23 mouse cellular contexts compared by ENCODE assay signal in the genomic region with DNA sequence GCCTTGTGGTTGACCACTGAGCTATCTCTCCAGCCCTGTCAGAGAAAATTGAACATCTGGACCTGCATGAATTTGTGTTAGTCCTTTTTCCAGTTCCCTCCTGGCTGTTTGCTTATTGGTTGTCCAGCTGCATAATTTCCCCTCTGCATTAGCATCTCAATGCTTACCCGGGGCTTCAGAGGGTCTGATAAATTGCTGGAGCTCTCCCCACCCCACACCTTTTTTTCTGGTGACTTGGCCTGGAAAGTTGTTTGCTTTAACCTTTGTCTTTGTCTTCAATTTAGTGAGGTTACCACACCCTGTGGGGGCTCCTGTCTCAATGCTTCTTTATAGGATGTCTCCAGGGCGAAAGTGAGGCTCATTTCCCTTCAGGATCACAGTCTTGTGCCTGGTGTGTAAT. TPM values are rescaled to one million over a fixed set of nuclear protein-coding genes. Genes with fewer than 3 reads are reported as not detected.
DNase-seq lines count a peak whose midpoint lies in the region; ATAC-seq and TF ChIP-seq lines count a peak whose summit lies in the region.
"Had no signal": no experiment of that assay in that cellular context is flagged by ENCODE, and none has a peak within 500 bp of the region (broad histone marks: within the 10 kb centered on the region; RNA-seq: fewer than 3 reads in every experiment).

No protein-coding gene starts in this region.

- TF ChIP-seq POLR2A in brain, embryonic 14.5 days (IDR thresholded peaks at IDR 0.05; ENCODE audit: borderline replicate concordance, extremely low read depth, insufficient read depth, insufficient read length, poor library complexity, severe bottlenecking) = no peak

- no peaks in the 10 kb centered on the region for H3K27me3 ChIP-seq in megakaryocyte, embryonic 14.5 days (replicated peaks)
- no peaks in the 10 kb centered on the region for H3K27me3 ChIP-seq in stomach, embryonic 16.5 days (ENCODE audit: control insufficient read depth, insufficient read depth, low read length)
- H3K27me3 ChIP-seq: heart, embryonic 12.5 days had no signal

- H3K36me3 ChIP-seq in megakaryocyte, embryonic 14.5 days (replicated peaks; ENCODE audit: low read length) = peaks cover 51% of the 10 kb centered on the region
- no peaks in the 10 kb centered on the region for H3K36me3 ChIP-seq in stomach, embryonic 16.5 days (ENCODE audit: control insufficient read depth, insufficient read depth, low read length)
- H3K36me3 ChIP-seq: hindbrain, embryonic 13.5 days had no signal

- peak overlapping the region; percentile 36 for H3K27ac ChIP-seq in stomach, embryonic 16.5 days (ENCODE audit: low read length)
- H3K27ac ChIP-seq: hindbrain, embryonic 13.5 days had no signal

- no peak for ATAC-seq in megakaryocyte, adult 5-6 weeks (ENCODE audit: poor library complexity, severe bottlenecking)
- ATAC-seq in stomach, embryonic 16.5 days (ENCODE audit: insufficient read depth, low FRiP score) = no peak
- ATAC-seq: forebrain, postnatal 0 days had no signal

- no peak overlapping the region for H3K9ac ChIP-seq in stomach, embryonic 16.5 days (ENCODE audit: low read length)
- H3K9ac ChIP-seq: forebrain, postnatal 0 days; heart, embryonic 12.5 days; hindbrain, embryonic 13.5 days had no signal

- DNase-seq in heart, adult 11 months = peak; percentile 68
- DNase-seq in heart, adult 8-10 months (ENCODE audit: low spot score) = no peak
- DNase-seq in brain, embryonic 14.5 days (ENCODE audit: low read depth) = peak; percentile 29
- no peak for DNase-seq in cerebellum, adult 9-10 months
- DNase-seq in frontal cortex, postnatal 36 days (ENCODE audit: low spot score in 2 of 2) = no peak
- DNase-seq: adrenal gland, adult 2 months; cerebellum, adult 8-10 months; forebrain, postnatal 0 days; gastrocnemius, postnatal 25 days; kidney, adult 11 months; kidney, postnatal 10 days; lung, adult 18-20 months; lung, postnatal 4 days; retina, postnatal 1 day; thymus, postnatal 14 days had no signal

- peak overlapping the region; percentile 14 for H3K4me3 ChIP-seq in megakaryocyte, embryonic 14.5 days (replicated peaks)
- H3K4me3 ChIP-seq in stomach, embryonic 16.5 days (replicated peaks; ENCODE audit: low read length) = no peak overlapping the region
- H3K4me3 ChIP-seq: erythroblast, embryonic 14.5 days; heart, embryonic 12.5 days; hindbrain, embryonic 13.5 days had no signal

- no peak overlapping the region for H3K4me2 ChIP-seq in stomach, embryonic 16.5 days (ENCODE audit: low read depth, low read length)
- H3K4me2 ChIP-seq: heart, embryonic 12.5 days; hindbrain, embryonic 13.5 days had no signal

- no peak for TF ChIP-seq CTCF in brain, embryonic 14.5 days (IDR thresholded peaks at IDR 0.05; ENCODE audit: borderline replicate concordance, extremely low read depth, insufficient read depth, insufficient read length)

- 36% methylated on average over 2 of the region's 2 CpGs for WGBS in stomach, embryonic 16.5 days

- peaks cover 96% of the 10 kb centered on the region for H3K4me1 ChIP-seq in megakaryocyte, embryonic 14.5 days
- H3K4me1 ChIP-seq in stomach, embryonic 16.5 days (ENCODE audit: control insufficient read depth, insufficient read depth, low read length) = peaks cover 26% of the 10 kb centered on the region

- H3K9me3 ChIP-seq in megakaryocyte, embryonic 14.5 days = no peaks in the 10 kb centered on the region
- no peaks in the 10 kb centered on the region for H3K9me3 ChIP-seq in stomach, embryonic 16.5 days (replicated peaks; ENCODE audit: control insufficient read depth, low read length)
- H3K9me3 ChIP-seq: heart, embryonic 12.5 days; hindbrain, embryonic 13.5 days had no signal

RNA-seq across cellular contexts. Expression of gene Dennd2c, which starts 24.8 kb away (rescaled TPM):
- total RNA-seq in heart, adult 8-10 months (2022) = 1 to 10 TPM; 1.5 to 1.8 (median 1.7) TPM
- 0.89 and 1.9 TPM in 2 replicates for polyA plus RNA-seq in megakaryocyte, embryonic 14.5 days (2012; ENCODE audit: insufficient read depth, low replicate concordance)
- total RNA-seq in megakaryocyte, adult 5-6 weeks (2015) = 3.4 and 5.0 TPM in 2 replicates
- 5.3 and 6.9 TPM in 2 replicates for total RNA-seq in megakaryocyte, adult 5-6 weeks (2017)
- polyA plus RNA-seq in brain, embryonic 14.5 days (2012; rRNA removed) = 1.0 and 1.5 TPM in 2 replicates
- polyA plus RNA-seq in stomach, embryonic 16.5 days (2015; fragmentation: Nextera tagmentation; extraction: Ambion mirVana) = 9.9 and 11.0 TPM in 2 replicates

RNA-seq across cellular contexts. Expression of gene Bcas2, which starts 44.3 kb away (rescaled TPM):
- 10 to 100 TPM; 42.4 to 55.0 (median 49.6) TPM for total RNA-seq in heart, adult 8-10 months (2022)
- polyA plus RNA-seq in megakaryocyte, embryonic 14.5 days (2012; ENCODE audit: insufficient read depth, low replicate concordance) = 20.7 and 101 TPM in 2 replicates
- total RNA-seq in megakaryocyte, adult 5-6 weeks (2015) = 83.8 and 85.1 TPM in 2 replicates
- 100 and 117 TPM in 2 replicates for total RNA-seq in megakaryocyte, adult 5-6 weeks (2017)
- 161 and 168 TPM in 2 replicates for polyA plus RNA-seq in brain, embryonic 14.5 days (2012; rRNA removed)
- 177 and 186 TPM in 2 replicates for polyA plus RNA-seq in stomach, embryonic 16.5 days (2015; fragmentation: Nextera tagmentation; extraction: Ambion mirVana)

RNA-seq across cellular contexts. Expression of gene Ampd1, which starts 53.4 kb away (rescaled TPM):
- total RNA-seq in heart, adult 8-10 months (2022) = 1 to 10 TPM in 1 of 4 experiments, under 1 TPM in 3; 0.37 to 1.3 (median 0.64) TPM
- not detected in 2 replicates for polyA plus RNA-seq in megakaryocyte, embryonic 14.5 days (2012; ENCODE audit: insufficient read depth, low replicate concordance)
- not detected in 2 replicates for total RNA-seq in megakaryocyte, adult 5-6 weeks (2015)
- 0.44 TPM in 1 of 2 replicates, not detected in the other for total RNA-seq in megakaryocyte, adult 5-6 weeks (2017)
- 0.16 and 0.21 TPM in 2 replicates for polyA plus RNA-seq in brain, embryonic 14.5 days (2012; rRNA removed)
- 0.27 and 8.9 TPM in 2 replicates for polyA plus RNA-seq in stomach, embryonic 16.5 days (2015; fragmentation: Nextera tagmentation; extraction: Ambion mirVana)
- total RNA-seq: adrenal gland, adult 2 months; forebrain, postnatal 0 days; left cerebral cortex, postnatal 10 days had no signal
- polyA plus RNA-seq: adrenal gland, adult 2 months; erythroblast, embryonic 14.5 days; forebrain, postnatal 0 days; heart, embryonic 12.5 days; hindbrain, embryonic 13.5 days; stomach, embryonic 14.5 days had no signal

Comparison
In these comparisons a context has a peak if more than half of its experiments do, and no peak if none do; other contexts are left out.
1. DNase-seq: peak in heart, adult 11 months (single experiment) and brain, embryonic 14.5 days (single experiment); none in heart, adult 8-10 months (single experiment), cerebellum, adult 9-10 months (single experiment) and frontal cortex, postnatal 36 days (0 of 2).